Mouse (Mus musculus) neural tube, embryonic 15.5 days (tissue): ENCODE data around the gene Cebpa. TPM values are rescaled to one million over a fixed set of nuclear protein-coding genes. Genes with fewer than 3 reads are reported as not detected.

ENCODE experiments used
- ATAC-seq: fragments of 200-750 bp; cut with Nextera tagmentation; 2 replicates; pipeline ENCODE4 v1.8.0; 2017; ENCODE audit warnings: mild to moderate bottlenecking, moderate TSS enrichment, moderate library complexity; ENCODE audit not compliant: low FRiP score
- H3K27ac ChIP-seq: fragments of 300-500 bp; sonication (generic); replicated peaks from 2 replicates; pipeline ENCODE4 v1.5.1; 2015; ENCODE audit warnings: mild to moderate bottlenecking, inconsistent platforms
- H3K27me3 ChIP-seq: fragments of 300-500 bp; sonication (generic); replicated peaks from 2 replicates; pipeline ENCODE4 v1.6.1; 2015; ENCODE audit warnings: inconsistent platforms
- H3K36me3 ChIP-seq: fragments of 300-500 bp; sonication (generic); 2 replicates; pipeline ENCODE4 v1.6.1; 2015; ENCODE audit warnings: inconsistent platforms
- H3K4me1 ChIP-seq: fragments of 300-500 bp; sonication (generic); 2 replicates; pipeline ENCODE4 v1.6.1; 2015; ENCODE audit warnings: inconsistent platforms
- H3K4me2 ChIP-seq: fragments of 300-500 bp; sonication (generic); 2 replicates; pipeline ENCODE4 v1.6.1; 2015; ENCODE audit warnings: inconsistent platforms, mild to moderate bottlenecking, moderate library complexity
- H3K4me3 ChIP-seq: fragments of 300-500 bp; sonication (generic); replicated peaks from 2 replicates; pipeline ENCODE4 v1.5.1; 2015; ENCODE audit warnings: mild to moderate bottlenecking, inconsistent platforms
- H3K9ac ChIP-seq: fragments of 300-500 bp; sonication (generic); replicated peaks from 2 replicates; pipeline ENCODE4 v1.6.1; 2015; ENCODE audit warnings: mild to moderate bottlenecking, inconsistent platforms
- H3K9me3 ChIP-seq: fragments of 300-500 bp; sonication (generic); replicated peaks from 2 replicates; pipeline ENCODE4 v1.6.1; 2016; ENCODE audit warnings: inconsistent platforms
- WGBS: fragments of 180-500 bp; shearing (Covaris S2); methylation state at CpG from one replicate; pipeline ENCODE4 v1.1.7; 2015; ENCODE audit warnings: mixed read lengths; 5-methylcytosine and 5-hydroxymethylcytosine counted together
- polyA plus RNA-seq: library from polyadenylated mRNA; unstranded; fragments of >200 nt; fragmentation: Nextera tagmentation; extraction: Ambion mirVana; gene quantifications from 2 replicates; pipeline ENCODE4 v1.2.1, GENCODE M21; 2015

The Cebpa gene
- polyA plus RNA-seq, 1 experiment from 2014 or later, result 0.74 TPM

DNA sequence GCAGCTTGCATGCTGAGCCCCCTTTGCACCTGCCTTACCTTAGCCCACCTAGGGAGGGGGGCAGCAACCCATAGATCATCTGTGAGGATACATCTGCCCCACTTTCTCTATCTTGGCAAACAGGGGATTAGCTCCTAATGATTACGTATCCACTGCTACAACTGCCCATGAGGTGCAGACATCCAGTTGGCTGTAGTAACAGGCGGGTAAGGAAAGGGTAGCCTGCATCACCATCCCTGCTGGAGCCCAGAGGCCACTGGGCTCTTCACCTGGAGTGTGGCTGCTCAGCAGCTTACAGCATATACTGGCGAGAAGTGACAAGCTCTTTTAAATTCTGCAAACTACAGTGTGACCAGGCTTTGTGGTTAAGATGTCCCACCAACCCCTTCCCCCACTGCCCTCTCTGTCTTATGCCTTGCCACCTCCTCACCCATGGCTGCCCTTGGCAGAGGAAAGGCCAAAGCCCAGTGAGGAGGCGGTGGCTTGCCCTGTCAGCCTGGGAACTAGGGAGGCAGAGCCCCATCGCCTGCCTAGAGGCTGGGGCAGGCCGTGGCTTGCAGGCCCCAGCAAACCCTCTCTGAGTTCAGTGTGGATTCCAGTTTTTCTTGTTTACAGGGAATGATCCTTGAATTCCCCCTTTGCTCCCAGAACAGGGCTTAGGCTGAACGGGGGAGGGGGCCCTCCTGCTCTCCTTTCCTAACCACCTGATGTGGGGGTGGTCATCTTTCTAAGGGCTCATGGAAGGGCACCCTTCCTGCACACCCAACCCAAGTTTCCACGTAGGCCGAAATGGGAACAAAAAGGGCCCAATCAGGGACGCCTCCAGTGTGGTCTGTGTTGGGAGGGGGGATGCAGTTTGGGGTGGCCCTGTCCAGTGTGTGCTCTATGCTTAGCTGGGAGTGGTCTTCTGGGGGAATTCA is 3.6 kb downstream of the Cebpa start:
- Histone ChIP-seq H3K9me3 (no peaks in the 10 kb centered on the region), H3K27me3 (peaks cover 46% of the 10 kb centered on the region), H3K36me3 (no peaks in the 10 kb centered on the region), H3K4me2 (no peak overlapping the region), H3K27ac (no peak overlapping the region), H3K4me1 (peaks cover 43% of the 10 kb centered on the region), H3K4me3 (no peak overlapping the region), H3K9ac (no peak overlapping the region)
- WGBS, result 75% methylated on average over 10 of the region's 10 CpGs
- no peak for ATAC-seq

DNA sequence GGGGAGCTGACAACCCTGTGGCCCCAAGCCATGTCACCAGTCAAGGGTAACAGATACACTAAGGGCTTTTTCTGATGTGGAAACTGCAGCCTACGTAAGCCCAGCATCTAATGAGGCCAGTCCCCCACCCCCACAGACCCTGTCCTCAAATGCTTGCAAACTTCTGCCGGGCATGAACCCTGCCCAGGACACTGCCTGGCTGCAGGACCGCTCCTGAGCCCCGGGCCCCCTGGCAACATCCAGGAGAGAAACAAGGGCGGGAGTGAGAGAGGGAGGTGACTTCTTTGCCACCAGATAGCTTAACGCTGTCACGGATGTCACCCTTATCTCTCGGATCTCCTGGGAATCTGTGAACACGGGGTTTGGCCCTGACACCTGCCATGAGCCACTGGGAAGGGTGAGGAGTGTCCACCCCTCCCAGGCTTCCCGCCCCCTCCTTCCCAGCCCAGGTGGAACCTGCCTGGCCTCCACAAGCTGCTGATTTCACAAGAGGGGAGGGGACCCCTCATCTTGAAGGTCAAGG is 4.4 kb downstream of the Cebpa start:
- WGBS, result 51% methylated on average over 10 of the region's 10 CpGs
- Histone ChIP-seq H3K27me3 (peaks cover 49% of the 10 kb centered on the region), H3K4me3 (no peak overlapping the region), H3K27ac (no peak overlapping the region), H3K4me1 (peaks cover 35% of the 10 kb centered on the region), H3K4me2 (no peak overlapping the region), H3K9ac (no peak overlapping the region), H3K9me3 (no peaks in the 10 kb centered on the region), H3K36me3 (no peaks in the 10 kb centered on the region)
- no peak for ATAC-seq

DNA sequence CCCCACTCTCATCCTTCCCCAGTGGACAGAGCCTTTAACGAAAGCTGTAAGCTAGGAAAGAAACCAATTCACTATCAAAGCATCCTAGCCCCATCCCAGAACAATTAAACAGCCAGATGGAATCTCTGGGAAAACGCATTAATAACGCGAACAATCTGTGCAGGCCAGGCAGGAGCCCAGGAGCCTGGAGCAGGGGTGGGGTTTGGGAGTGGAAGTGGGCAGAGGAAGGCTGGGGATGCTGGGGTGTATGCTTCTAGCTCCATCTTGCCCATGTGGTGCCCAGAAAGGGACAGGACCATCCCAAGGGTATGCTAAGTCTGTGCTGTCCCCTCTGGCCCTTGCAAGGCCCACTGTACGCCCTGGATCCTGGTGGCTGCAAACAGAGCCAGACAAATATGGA is 5.1 kb downstream of the Cebpa start:
- 39% methylated on average over 5 of the region's 5 CpGs for WGBS

DNA sequence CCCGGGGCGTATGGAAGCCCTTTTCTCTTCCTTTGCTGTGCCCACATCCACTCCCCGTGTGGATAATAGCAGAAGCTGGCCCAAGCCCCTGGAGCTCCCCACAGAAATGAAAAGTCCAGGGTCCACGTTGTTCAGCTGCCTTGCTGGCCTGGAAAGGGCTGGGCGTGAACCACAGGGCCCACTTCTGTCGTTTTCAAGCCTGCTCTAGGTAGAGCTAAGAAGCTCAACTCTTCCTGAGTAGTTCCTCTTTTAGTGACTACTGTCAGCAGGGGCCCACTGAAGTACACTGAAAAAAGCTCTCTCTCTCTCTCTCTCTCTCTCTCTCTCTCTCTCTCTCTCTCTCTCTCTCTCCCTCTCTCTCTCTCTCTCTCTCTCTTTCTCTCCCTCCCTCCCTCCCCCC is 5.7 kb downstream of the Cebpa start:
- Histone ChIP-seq H3K4me3 (no peak overlapping the region), H3K27me3 (peaks cover 49% of the 10 kb centered on the region), H3K4me1 (peaks cover 24% of the 10 kb centered on the region), H3K27ac (no peak overlapping the region), H3K4me2 (no peak overlapping the region), H3K36me3 (no peaks in the 10 kb centered on the region), H3K9ac (no peak overlapping the region), H3K9me3 (no peaks in the 10 kb centered on the region)
- ATAC-seq, result no peak
- WGBS, result 66% methylated on average over 6 of the region's 6 CpGs

More for the DNA sequence above, 5.1 kb downstream of the Cebpa start:
- Histone ChIP-seq H3K4me2 (no peak overlapping the region), H3K27ac (no peak overlapping the region), H3K27me3 (peaks cover 50% of the 10 kb centered on the region), H3K9me3 (no peaks in the 10 kb centered on the region), H3K4me3 (no peak overlapping the region), H3K36me3 (no peaks in the 10 kb centered on the region), H3K9ac (no peak overlapping the region), H3K4me1 (peaks cover 29% of the 10 kb centered on the region)
- no peak for ATAC-seq

- WGBS, result 82% methylated on average over 5 of the region's 5 CpGs
- Histone ChIP-seq H3K4me1 (peaks cover 11% of the 10 kb centered on the region), H3K9me3 (no peaks in the 10 kb centered on the region), H3K4me2 (no peak overlapping the region), H3K36me3 (no peaks in the 10 kb centered on the region), H3K4me3 (no peak overlapping the region), H3K27ac (no peak overlapping the region), H3K9ac (no peak overlapping the region), H3K27me3 (peaks cover 37% of the 10 kb centered on the region)
- ATAC-seq, result no peak
These were observed 6.9 kb downstream of the Cebpa start for GRCm38 (mm10) chr7:35125971-35126370.

DNA sequence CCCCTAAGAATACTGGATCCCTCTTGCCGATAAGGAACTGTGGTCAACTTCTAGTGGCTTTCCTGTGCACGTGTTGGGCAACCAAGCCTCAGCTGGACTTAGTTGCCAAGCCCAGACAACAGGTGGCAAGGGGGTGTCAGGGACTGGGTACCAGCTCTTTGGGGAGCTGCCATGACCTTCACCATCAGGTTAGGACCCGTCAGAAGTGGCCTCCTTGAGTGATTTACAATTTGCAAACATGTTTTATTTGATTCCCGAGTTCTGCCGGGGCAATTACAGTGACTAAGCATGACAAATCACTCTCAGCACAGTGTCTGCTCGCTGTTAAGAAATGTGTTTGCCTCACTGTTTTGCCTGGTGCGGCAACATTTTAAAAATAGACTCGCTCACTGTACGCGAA is 7.9 kb downstream of the Cebpa start:
- Histone ChIP-seq H3K27me3 (peaks cover 28% of the 10 kb centered on the region), H3K4me1 (peaks cover 8% of the 10 kb centered on the region), H3K4me3 (no peak overlapping the region), H3K9me3 (no peaks in the 10 kb centered on the region), H3K36me3 (no peaks in the 10 kb centered on the region), H3K4me2 (no peak overlapping the region), H3K9ac (no peak overlapping the region), H3K27ac (no peak overlapping the region)
- 54% methylated on average over 10 of the region's 10 CpGs for WGBS
- ATAC-seq, result no peak

- no peaks in the 10 kb centered on the region for H3K36me3 ChIP-seq
- H3K4me3 ChIP-seq, result no peak overlapping the region
- H3K27me3 ChIP-seq, result peaks cover 20% of the 10 kb centered on the region
- ATAC-seq, result no peak
- H3K27ac ChIP-seq, result no peak overlapping the region
- 44% methylated on average over 6 of the region's 6 CpGs for WGBS
- peaks cover 8% of the 10 kb centered on the region for H3K4me1 ChIP-seq
- no peaks in the 10 kb centered on the region for H3K9me3 ChIP-seq
- no peak overlapping the region for H3K9ac ChIP-seq
- H3K4me2 ChIP-seq, result no peak overlapping the region
These were observed 8.6 kb downstream of the Cebpa start for GRCm38 (mm10) chr7:35127721-35128120.

DNA sequence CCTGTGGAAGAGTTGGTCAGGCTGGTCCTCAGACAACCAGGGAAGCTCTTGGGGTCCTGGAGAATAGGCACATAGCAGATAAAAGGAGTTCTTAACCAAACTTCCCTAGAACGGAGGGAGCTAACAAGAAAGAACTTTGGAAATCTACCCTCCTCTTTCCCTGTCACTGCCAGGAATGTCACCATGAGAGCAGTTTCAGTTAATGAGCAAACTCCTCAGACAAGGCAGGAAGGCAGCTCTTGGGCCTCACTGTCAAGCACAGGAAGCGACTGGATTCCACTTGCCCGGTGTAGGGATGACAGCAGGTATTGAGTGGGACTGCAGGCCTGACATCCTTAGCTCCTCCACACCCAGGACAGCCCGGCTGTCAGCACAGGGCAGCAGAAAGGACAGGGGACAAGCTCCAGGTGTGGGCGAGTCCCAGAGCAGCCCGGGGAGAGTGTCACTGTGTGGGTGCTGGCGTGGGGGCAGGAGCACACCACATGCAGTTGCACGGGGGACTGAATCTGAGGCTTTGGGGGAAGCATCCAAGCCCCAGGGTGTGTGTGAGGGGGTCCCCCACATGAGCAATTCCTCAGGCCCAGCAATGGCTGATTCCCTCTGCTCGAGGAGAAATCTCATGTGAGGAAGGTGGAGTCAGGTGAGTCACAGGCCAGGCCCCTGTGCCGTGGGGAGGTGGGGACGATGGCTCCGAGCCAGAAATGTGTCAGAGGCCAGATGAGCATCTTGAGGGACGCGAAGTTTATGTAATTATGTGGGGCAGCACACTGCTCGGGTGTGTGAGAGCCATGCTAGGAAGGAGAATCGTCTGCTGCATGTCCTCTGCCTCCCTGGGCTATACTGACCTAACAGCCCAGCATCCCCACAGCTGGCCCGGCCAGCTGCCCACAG is 9.8 kb downstream of the Cebpa start:
- WGBS, result 65% methylated on average over 17 of the region's 17 CpGs
- peaks cover 13% of the 10 kb centered on the region for H3K27me3 ChIP-seq
- H3K4me1 ChIP-seq, result peaks cover 5% of the 10 kb centered on the region; the same call in 1 of the 2 replicates
- H3K4me2 ChIP-seq, result no peak overlapping the region
- H3K36me3 ChIP-seq, result no peaks in the 10 kb centered on the region
- no peak overlapping the region for H3K4me3 ChIP-seq
- no peak for ATAC-seq
- H3K9ac ChIP-seq, result no peak overlapping the region
- no peak overlapping the region for H3K27ac ChIP-seq
- H3K9me3 ChIP-seq, result no peaks in the 10 kb centered on the region

DNA sequence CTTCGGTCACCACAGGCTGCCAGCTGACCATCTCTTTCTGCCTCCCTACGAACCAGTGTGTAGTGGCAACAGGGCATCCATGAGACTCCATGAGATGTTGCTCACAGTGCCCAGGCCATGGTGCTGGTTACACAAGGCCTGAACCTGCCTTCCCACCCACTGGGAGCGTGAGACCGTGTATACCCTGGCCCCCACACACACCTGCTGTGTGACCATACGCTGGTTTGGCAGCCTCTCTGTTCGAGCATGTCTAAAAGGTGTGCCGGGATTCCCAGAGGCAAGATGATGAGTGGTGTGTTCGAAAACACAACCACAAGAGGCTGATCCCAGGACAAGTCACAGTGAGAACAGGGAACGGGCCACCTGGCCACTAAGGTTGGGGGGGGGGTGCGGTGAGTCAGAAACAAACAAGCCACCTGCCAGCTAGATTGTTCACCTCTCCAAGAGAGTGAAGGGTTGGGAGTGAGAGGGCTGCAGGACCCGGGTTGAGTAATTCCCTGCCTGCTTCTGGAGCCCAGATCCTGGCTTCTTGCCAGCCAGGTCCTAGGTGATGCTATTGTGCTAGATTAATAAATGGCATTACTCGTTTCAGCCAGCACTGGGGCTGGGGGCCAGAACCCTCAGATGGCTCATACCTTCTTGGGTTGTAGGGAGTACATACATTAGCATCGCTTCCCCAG is 11.1 kb downstream of the Cebpa start:
- 83% methylated on average over 13 of the region's 13 CpGs for WGBS
- no peaks in the 10 kb centered on the region for H3K4me1 ChIP-seq
- peaks cover 7% of the 10 kb centered on the region for H3K27me3 ChIP-seq
- no peaks in the 10 kb centered on the region for H3K36me3 ChIP-seq
- H3K27ac ChIP-seq, result no peak overlapping the region
- no peak overlapping the region for H3K9ac ChIP-seq
- ATAC-seq, result no peak
- no peaks in the 10 kb centered on the region for H3K9me3 ChIP-seq
- H3K4me3 ChIP-seq, result no peak overlapping the region
- H3K4me2 ChIP-seq, result no peak overlapping the region

GRCm38 (mm10) chr7:35130888-35131287 is 11.8 kb downstream of the Cebpa start:
- H3K9ac ChIP-seq, result no peak overlapping the region
- peaks cover 7% of the 10 kb centered on the region for H3K27me3 ChIP-seq
- ATAC-seq, result no peak
- no peak overlapping the region for H3K4me2 ChIP-seq
- no peak overlapping the region for H3K4me3 ChIP-seq
- no peaks in the 10 kb centered on the region for H3K36me3 ChIP-seq
- H3K27ac ChIP-seq, result no peak overlapping the region
- 86% methylated on average over 5 of the region's 5 CpGs for WGBS
- no peaks in the 10 kb centered on the region for H3K9me3 ChIP-seq
- no peaks in the 10 kb centered on the region for H3K4me1 ChIP-seq

DNA sequence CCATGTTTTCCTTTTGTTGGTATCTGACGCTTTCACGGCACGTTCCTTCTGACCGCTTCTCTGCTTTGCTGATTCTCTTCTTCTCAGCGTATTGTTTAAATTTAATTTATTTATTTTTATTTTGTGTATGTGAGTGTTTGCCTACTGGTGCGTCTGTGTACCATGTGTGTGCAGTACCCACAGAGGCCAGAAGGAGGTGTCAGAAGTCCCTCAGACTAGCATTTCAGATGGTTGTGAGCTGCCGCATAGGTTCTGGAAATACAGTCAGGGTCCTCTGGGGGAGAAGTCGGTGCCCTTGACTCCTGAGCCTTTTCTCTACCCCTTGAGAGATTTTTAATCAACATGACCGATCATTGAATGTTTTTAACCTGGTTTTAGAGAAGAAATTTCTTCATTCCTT is 12.5 kb downstream of the Cebpa start:
- H3K27ac ChIP-seq, result no peak overlapping the region
- peaks cover 7% of the 10 kb centered on the region for H3K27me3 ChIP-seq
- H3K4me3 ChIP-seq, result no peak overlapping the region
- H3K9ac ChIP-seq, result no peak overlapping the region
- H3K9me3 ChIP-seq, result no peaks in the 10 kb centered on the region
- 95% methylated on average over 9 of the region's 9 CpGs for WGBS
- H3K4me2 ChIP-seq, result no peak overlapping the region
- H3K36me3 ChIP-seq, result no peaks in the 10 kb centered on the region
- no peaks in the 10 kb centered on the region for H3K4me1 ChIP-seq
- no peak for ATAC-seq
